10 mouse cellular contexts compared by ENCODE assay signal in the genomic region with DNA sequence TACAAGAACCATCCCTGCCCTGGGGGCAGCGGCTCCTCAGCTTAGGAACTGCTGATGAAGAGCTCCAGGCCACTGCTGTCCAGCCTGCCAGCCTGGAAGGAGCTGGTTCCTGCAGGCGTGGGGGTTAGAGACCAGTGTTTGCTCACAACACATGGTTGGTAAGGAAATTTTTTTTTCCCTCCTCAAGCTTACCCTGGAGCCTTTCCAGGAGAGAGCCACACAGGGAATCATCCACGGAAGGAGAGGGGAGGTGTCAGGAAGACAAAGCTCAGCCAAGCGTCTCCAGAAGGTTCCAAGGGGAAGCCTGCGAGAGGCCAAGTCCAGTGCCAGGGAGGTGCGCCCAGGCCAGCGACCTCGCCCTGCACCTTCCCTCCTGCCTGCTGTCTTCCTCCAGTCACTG. TPM values are rescaled to one million over a fixed set of nuclear protein-coding genes. Genes with fewer than 3 reads are reported as not detected.
A peak's percentile ranks its signal among the peaks of the same experiment; 100 is the strongest.
DNase-seq lines count a peak whose midpoint lies in the region; ATAC-seq and TF ChIP-seq lines count a peak whose summit lies in the region.
"Had no signal": no experiment of that assay in that cellular context is flagged by ENCODE, and none has a peak within 500 bp of the region (broad histone marks: within the 10 kb centered on the region; RNA-seq: fewer than 3 reads in every experiment).

No protein-coding gene starts in this region.

- no peak overlapping the region for H3K27ac ChIP-seq in midbrain, embryonic 15.5 days
- H3K27ac ChIP-seq in midbrain, embryonic 16.5 days (ENCODE audit: low read length) = no peak overlapping the region
- peak overlapping the region; percentile 19; the same call in 1 of the 2 replicates for H3K27ac ChIP-seq in embryonic facial prominence, embryonic 10.5 days (replicated peaks)
- peak overlapping the region; percentile 42 for H3K27ac ChIP-seq in kidney, embryonic 14.5 days (ENCODE audit: low read depth, low read length)
- peak overlapping the region; percentile 21; the same call in 1 of the 2 replicates for H3K27ac ChIP-seq in small intestine, adult 2 months (ENCODE audit: insufficient read depth, low read depth, low read length)
- H3K27ac ChIP-seq: hindbrain, embryonic 15.5 days had no signal

- H3K9me3 ChIP-seq in midbrain, embryonic 15.5 days = no peaks in the 10 kb centered on the region
- H3K9me3 ChIP-seq in midbrain, embryonic 16.5 days (replicated peaks; ENCODE audit: control insufficient read depth, low read length, poor library complexity, severe bottlenecking) = no peaks in the 10 kb centered on the region
- no peaks in the 10 kb centered on the region for H3K9me3 ChIP-seq in embryonic facial prominence, embryonic 10.5 days
- no peaks in the 10 kb centered on the region for H3K9me3 ChIP-seq in kidney, embryonic 14.5 days (ENCODE audit: control insufficient read depth, low read length)
- H3K9me3 ChIP-seq: hindbrain, embryonic 15.5 days had no signal

- DNase-seq in embryonic facial prominence, embryonic 10.5 days (ENCODE audit: low spot score) = no peak
- DNase-seq in layer of hippocampus, adult 8-10 months (ENCODE audit: low spot score in 2 of 2) = no peak
- no peak for DNase-seq in left cerebral cortex, adult 11 months (ENCODE audit: low spot score)
- DNase-seq in gastrocnemius, postnatal 10 days = no peak
- DNase-seq: right cerebral cortex, postnatal 25 days had no signal

- 75% methylated on average over 8 of the region's 8 CpGs for WGBS in midbrain, embryonic 15.5 days
- 71% methylated on average over 8 of the region's 8 CpGs for WGBS in midbrain, embryonic 16.5 days
- WGBS in embryonic facial prominence, embryonic 10.5 days = 76% methylated on average over 8 of the region's 8 CpGs
- WGBS in kidney, embryonic 14.5 days = 39% methylated on average over 8 of the region's 8 CpGs
- WGBS in small intestine, adult 2 months = 59% methylated on average over 8 of the region's 8 CpGs

- ATAC-seq in midbrain, embryonic 15.5 days (replicated peaks) = peak; percentile 11; the same call in 1 of the 2 replicates
- ATAC-seq in midbrain, embryonic 16.5 days = no peak
- ATAC-seq in kidney, embryonic 14.5 days (ENCODE audit: low FRiP score, low TSS enrichment) = peak; percentile 28; the same call in 1 of the 2 replicates

- peaks cover 8% of the 10 kb centered on the region for H3K4me1 ChIP-seq in midbrain, embryonic 15.5 days
- peaks cover 9% of the 10 kb centered on the region for H3K4me1 ChIP-seq in midbrain, embryonic 16.5 days (ENCODE audit: control insufficient read depth, insufficient read depth, low read length)
- H3K4me1 ChIP-seq in embryonic facial prominence, embryonic 10.5 days = peaks cover 41% of the 10 kb centered on the region
- peaks cover 13% of the 10 kb centered on the region for H3K4me1 ChIP-seq in kidney, embryonic 14.5 days (ENCODE audit: control insufficient read depth, insufficient read depth, low read length)
- peaks cover 2% of the 10 kb centered on the region for H3K4me1 ChIP-seq in small intestine, adult 2 months (ENCODE audit: control insufficient read depth, insufficient read depth, insufficient read length, low read length)

- TF ChIP-seq CTCF in small intestine, adult 2 months (IDR thresholded peaks at IDR 0.05; ENCODE audit: extremely low read depth, insufficient read length, insufficient replicate concordance, low read depth, low read length) = no peak

- H3K27me3 ChIP-seq in midbrain, embryonic 15.5 days (replicated peaks) = no peaks in the 10 kb centered on the region
- H3K27me3 ChIP-seq in midbrain, embryonic 16.5 days (ENCODE audit: control insufficient read depth, insufficient read depth, low read depth, low read length) = no peaks in the 10 kb centered on the region
- H3K27me3 ChIP-seq in embryonic facial prominence, embryonic 10.5 days (replicated peaks; ENCODE audit: low read depth, poor library complexity, severe bottlenecking) = no peaks in the 10 kb centered on the region
- no peaks in the 10 kb centered on the region for H3K27me3 ChIP-seq in kidney, embryonic 14.5 days (ENCODE audit: control insufficient read depth, insufficient read depth, low read length)
- no peaks in the 10 kb centered on the region for H3K27me3 ChIP-seq in small intestine, adult 2 months (ENCODE audit: control insufficient read depth, insufficient read depth, low read length)
- H3K27me3 ChIP-seq: hindbrain, embryonic 15.5 days had no signal

- TF ChIP-seq POLR2A in small intestine, adult 2 months (IDR thresholded peaks at IDR 0.05; ENCODE audit: low read depth, low read length) = no peak

- no peak overlapping the region for H3K9ac ChIP-seq in midbrain, embryonic 15.5 days
- H3K9ac ChIP-seq in midbrain, embryonic 16.5 days (ENCODE audit: low read depth, low read length) = no peak overlapping the region
- H3K9ac ChIP-seq in kidney, embryonic 14.5 days (ENCODE audit: low read depth, low read length) = no peak overlapping the region
- H3K9ac ChIP-seq: hindbrain, embryonic 15.5 days had no signal

- no peaks in the 10 kb centered on the region for H3K36me3 ChIP-seq in midbrain, embryonic 15.5 days (replicated peaks)
- no peaks in the 10 kb centered on the region for H3K36me3 ChIP-seq in midbrain, embryonic 16.5 days (ENCODE audit: control insufficient read depth, insufficient read depth, low read length)
- peaks cover 31% of the 10 kb centered on the region for H3K36me3 ChIP-seq in embryonic facial prominence, embryonic 10.5 days (replicated peaks)
- H3K36me3 ChIP-seq in kidney, embryonic 14.5 days (ENCODE audit: control insufficient read depth, insufficient read depth, low read length) = peaks cover 13% of the 10 kb centered on the region; the same call in 1 of the 2 replicates
- H3K36me3 ChIP-seq in small intestine, adult 2 months (ENCODE audit: control insufficient read depth, insufficient read depth, low read length) = no peaks in the 10 kb centered on the region; the same call in 1 of the 2 replicates
- H3K36me3 ChIP-seq: hindbrain, embryonic 15.5 days had no signal

- no peak overlapping the region for H3K4me3 ChIP-seq in midbrain, embryonic 15.5 days
- H3K4me3 ChIP-seq in midbrain, embryonic 16.5 days (ENCODE audit: low read depth, low read length) = no peak overlapping the region
- no peak overlapping the region for H3K4me3 ChIP-seq in embryonic facial prominence, embryonic 10.5 days
- no peak overlapping the region for H3K4me3 ChIP-seq in kidney, embryonic 14.5 days (ENCODE audit: low read length)
- no peak overlapping the region for H3K4me3 ChIP-seq in small intestine, adult 2 months (ENCODE audit: low read depth, low read length)
- H3K4me3 ChIP-seq: hindbrain, embryonic 15.5 days had no signal

- H3K4me2 ChIP-seq in midbrain, embryonic 15.5 days = no peak overlapping the region
- no peak overlapping the region for H3K4me2 ChIP-seq in midbrain, embryonic 16.5 days (ENCODE audit: low read length)
- no peak overlapping the region for H3K4me2 ChIP-seq in kidney, embryonic 14.5 days (replicated peaks; ENCODE audit: low read depth, low read length)
- H3K4me2 ChIP-seq: hindbrain, embryonic 15.5 days had no signal

RNA-seq across cellular contexts. Expression of a gene that starts 42.2 kb away (rescaled TPM):
- 71.3 and 71.8 TPM in 2 replicates for polyA plus RNA-seq in midbrain, embryonic 15.5 days (2015; fragmentation: Nextera tagmentation; extraction: Ambion mirVana)
- polyA plus RNA-seq in midbrain, embryonic 16.5 days (2015; fragmentation: Nextera tagmentation; extraction: Ambion mirVana) = 77.0 and 78.7 TPM in 2 replicates
- polyA plus RNA-seq in embryonic facial prominence, embryonic 10.5 days (2016; fragmentation: Nextera tagmentation; extraction: Ambion mirVana) = 78.5 and 84.3 TPM in 2 replicates
- 85.6 and 93.3 TPM in 2 replicates for polyA plus RNA-seq in kidney, embryonic 14.5 days (2014; fragmentation: Nextera tagmentation; extraction: Ambion mirVana)
- 19.9 and 27.0 TPM in 2 replicates for polyA plus RNA-seq in small intestine, adult 2 months (2012; rRNA removed)
- 10 to 100 TPM; 69.1 to 78.0 (median 73.4) TPM for total RNA-seq in layer of hippocampus, adult 8-10 months (2022)
- total RNA-seq in gastrocnemius, postnatal 10 days (2021) = 100 to 1,000 TPM; 165 to 188 TPM

Comparison
In these comparisons a context has a peak if more than half of its experiments do, and no peak if none do; other contexts are left out.
1. H3K27ac ChIP-seq: peak in embryonic facial prominence, embryonic 10.5 days (single experiment), kidney, embryonic 14.5 days (single experiment) and small intestine, adult 2 months (single experiment); none in midbrain, embryonic 15.5 days (single experiment) and midbrain, embryonic 16.5 days (single experiment).